Comparison of ENCODE assay signal across 22 mouse cellular contexts in genomic region chr4:139836196-139836595, GRCm38 (mm10). TPM values are rescaled to one million over a fixed set of nuclear protein-coding genes. Genes with fewer than 3 reads are reported as not detected.
A peak's percentile ranks its signal among the peaks of the same experiment; 100 is the strongest.
DNase-seq lines count a peak whose midpoint lies in the region; ATAC-seq and TF ChIP-seq lines count a peak whose summit lies in the region.
"Had no signal": no experiment of that assay in that cellular context is flagged by ENCODE, and none has a peak within 500 bp of the region (broad histone marks: within the 10 kb centered on the region; RNA-seq: fewer than 3 reads in every experiment).

No protein-coding gene starts in this region.

- H3K4me2 ChIP-seq in embryonic facial prominence, embryonic 15.5 days (replicated peaks) = 0 out of 2 replicates have a peak overlapping the region, but pooled peaks have one; percentile 2
- H3K4me2 ChIP-seq in midbrain, embryonic 12.5 days (replicated peaks) = peak overlapping the region; percentile 44
- H3K4me2 ChIP-seq: liver, embryonic 11.5 days had no signal

- peaks cover 34% of the 10 kb centered on the region for H3K4me1 ChIP-seq in embryonic facial prominence, embryonic 15.5 days
- peaks cover 70% of the 10 kb centered on the region for H3K4me1 ChIP-seq in midbrain, embryonic 12.5 days

- no peak overlapping the region for H3K27ac ChIP-seq in embryonic facial prominence, embryonic 15.5 days (replicated peaks)
- peak overlapping the region; percentile 68 for H3K27ac ChIP-seq in midbrain, embryonic 12.5 days (replicated peaks)

- intact Hi-C loops in gastrocnemius, postnatal 14 days (cut with DNase I; ENCODE audit: low total_unique reads) = no loop called here

- no peak overlapping the region for H3K4me3 ChIP-seq in C2C12 (ENCODE audit: insufficient read depth, poor library complexity, severe bottlenecking)
- 0 out of 2 replicates have a peak overlapping the region, but pooled peaks have one; percentile 2 for H3K4me3 ChIP-seq in embryonic facial prominence, embryonic 15.5 days (replicated peaks)
- peak overlapping the region; percentile 22 for H3K4me3 ChIP-seq in midbrain, embryonic 12.5 days

- H3K9me3 ChIP-seq in embryonic facial prominence, embryonic 15.5 days (replicated peaks) = no peaks in the 10 kb centered on the region
- H3K9me3 ChIP-seq in midbrain, embryonic 12.5 days = no peaks in the 10 kb centered on the region

- ATAC-seq in embryonic facial prominence, embryonic 15.5 days (ENCODE audit: insufficient number of reproducible peaks, low FRiP score, low TSS enrichment, low read depth) = no peak
- ATAC-seq in midbrain, embryonic 12.5 days (ENCODE audit: low FRiP score, low read depth) = peak; percentile 36; the same call in 1 of the 2 replicates
- no peak for ATAC-seq in erythroblast, adult 5-6 weeks (replicated peaks; ENCODE audit: low FRiP score, poor library complexity, severe bottlenecking)
- ATAC-seq: activated CD4-positive, CD25-positive, alpha-beta regulatory T cell, adult 4 months; lung, postnatal 0 days had no signal

- 2% methylated on average over 8 of the region's 8 CpGs for WGBS in embryonic facial prominence, embryonic 15.5 days
- WGBS in midbrain, embryonic 12.5 days = 0% methylated on average over 8 of the region's 8 CpGs

- H3ac ChIP-seq in C2C12 (ENCODE audit: control insufficient read depth, insufficient read length, low read depth) = peak overlapping the region; percentile 12

- no peaks in the 10 kb centered on the region for H3K36me3 ChIP-seq in C2C12 (ENCODE audit: control insufficient read depth, insufficient read depth)
- no peaks in the 10 kb centered on the region for H3K36me3 ChIP-seq in embryonic facial prominence, embryonic 15.5 days
- H3K36me3 ChIP-seq in midbrain, embryonic 12.5 days = no peaks in the 10 kb centered on the region

- H3K27me3 ChIP-seq in C2C12 (ENCODE audit: control insufficient read depth, insufficient read depth, insufficient read length) = peaks cover 29% of the 10 kb centered on the region
- peaks cover 94% of the 10 kb centered on the region for H3K27me3 ChIP-seq in embryonic facial prominence, embryonic 15.5 days
- H3K27me3 ChIP-seq in midbrain, embryonic 12.5 days = peaks cover 96% of the 10 kb centered on the region

- no peak overlapping the region for H3K9ac ChIP-seq in embryonic facial prominence, embryonic 15.5 days
- H3K9ac ChIP-seq in midbrain, embryonic 12.5 days (replicated peaks) = peak overlapping the region; percentile 37; the same call in 1 of the 2 replicates

- DNase-seq in R1 (ENCODE audit: low read depth, low spot score) = peak; percentile 45
- no peak for DNase-seq in left cerebral cortex, adult 9 months (ENCODE audit: low spot score in 2 of 2)
- DNase-seq in lung, postnatal 14 days = no peak
- DNase-seq in gastrocnemius, postnatal 14 days = no peak
- DNase-seq: adrenal gland, postnatal 36 days; cerebellum, postnatal 36 days; heart, adult 11 months; kidney, adult 18-20 months; kidney, postnatal 36 days had no signal

- no peak for TF ChIP-seq CTCF in C2C12 (IDR thresholded peaks at IDR 0.05; ENCODE audit: control insufficient read depth, insufficient read depth, insufficient read length)

- no peaks in the 10 kb centered on the region for H3K79me2 ChIP-seq in C2C12 (ENCODE audit: control insufficient read depth, insufficient read depth)

- no peaks in the 10 kb centered on the region for H3K79me3 ChIP-seq in C2C12 (ENCODE audit: low read depth)

TF ChIP-seq in C2C12, 6 proteins besides CTCF, POLR2A, EP300 and RAD21:
- TF ChIP-seq MYOG (IDR thresholded peaks at IDR 0.05; ENCODE audit: control insufficient read depth, extremely low read depth, insufficient read length) (no peak), FOSL1 (IDR thresholded peaks at IDR 0.05; ENCODE audit: insufficient read depth, low read length, poor library complexity, severe bottlenecking) (no peak), MYOD1 (IDR thresholded peaks at IDR 0.05; ENCODE audit: control insufficient read depth, insufficient read length, low read depth) (no peak), MAX (IDR thresholded peaks at IDR 0.05) (no peak), USF1 (IDR thresholded peaks at IDR 0.05; ENCODE audit: low read depth) (no peak), CEBPB (IDR thresholded peaks at IDR 0.05; ENCODE audit: low read depth) (no peak)

RNA-seq across cellular contexts. Expression of gene Pax7, which starts 2.9 kb away (rescaled TPM):
- 1.1 TPM for polyA plus RNA-seq in C2C12 (2012; fragmentation: generic; extraction: Trizol)
- polyA plus RNA-seq in embryonic facial prominence, embryonic 15.5 days (2015; fragmentation: Nextera tagmentation; extraction: Ambion mirVana) = 1.7 and 2.6 TPM in 2 replicates
- 4.4 and 5.7 TPM in 2 replicates for polyA plus RNA-seq in midbrain, embryonic 12.5 days (2016; fragmentation: Nextera tagmentation; extraction: Ambion mirVana)
- not detected in 2 replicates for total RNA-seq in erythroblast, adult 5-6 weeks (2015; ENCODE audit: low replicate concordance)
- 0.14 TPM in 1 of 2 replicates, not detected in the other for total RNA-seq in erythroblast, adult 5-6 weeks (2017; ENCODE audit: low replicate concordance)
- 1 to 10 TPM; 3.2 to 5.2 TPM for total RNA-seq in gastrocnemius, postnatal 14 days (2021)
- total RNA-seq: adrenal gland, postnatal 36 days; CH12.LX; hematopoietic stem cell, adult 5-6 weeks; layer of hippocampus, postnatal 25 days; left cerebral cortex, postnatal 36 days; megakaryocyte-erythroid progenitor cell, adult 5-6 weeks had no signal
- polyA plus RNA-seq: activated CD4-positive, CD25-positive, alpha-beta regulatory T cell, adult 4 months; heart, embryonic 14.5 days; lung, postnatal 0 days had no signal
